Mouse (Mus musculus): ENCODE measurements around the gene Anxa2. TPM values are rescaled to one million over a fixed set of nuclear protein-coding genes. Genes with fewer than 3 reads are reported as not detected.

Gene Anxa2
- total RNA-seq, 2 experiments from 2014 or later, result 12.5 to 17.5 TPM

DNA sequence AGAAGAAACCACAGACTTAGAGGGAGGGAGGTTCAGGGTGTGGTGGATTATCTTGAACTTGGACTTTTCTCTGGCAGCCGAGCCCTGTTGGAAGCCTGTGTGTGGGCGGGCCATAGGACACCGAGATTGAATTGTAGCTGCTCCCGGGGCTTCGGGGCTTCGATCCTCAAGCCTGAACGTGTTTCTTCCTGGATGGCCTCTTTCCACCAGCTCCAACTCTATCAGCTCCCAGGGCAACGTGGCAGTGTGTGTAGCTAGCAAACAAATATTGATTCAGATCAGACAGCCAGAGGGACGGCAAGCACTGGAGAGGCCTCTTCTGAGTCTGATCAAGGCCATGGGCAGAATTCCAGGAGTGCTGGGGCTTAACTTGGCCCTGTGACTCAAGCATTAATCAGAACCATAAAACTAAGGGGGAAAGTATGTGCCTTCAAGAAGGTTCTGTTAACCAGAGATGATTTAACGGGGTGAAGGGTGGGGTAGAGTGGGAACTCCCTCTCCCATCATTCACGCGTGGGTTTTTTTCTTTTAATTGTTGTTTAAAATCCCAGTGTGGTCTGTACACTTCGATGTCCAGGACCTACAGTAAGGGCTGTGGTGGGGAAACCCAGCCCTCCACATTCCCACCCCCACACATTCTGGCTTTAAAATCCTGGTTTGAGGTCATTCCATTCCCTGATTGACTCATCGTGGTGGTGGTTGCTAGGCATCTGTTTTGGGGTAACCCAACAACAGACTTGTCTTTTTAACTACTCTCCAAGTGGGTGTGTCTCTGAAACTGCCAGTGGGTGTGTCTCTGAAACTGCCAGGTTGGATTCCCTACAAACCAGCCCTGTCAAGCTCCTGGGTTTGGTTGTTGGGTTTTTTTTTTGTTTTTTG lies 4.6 kb downstream of the Anxa2 start:
- intact Hi-C loops (cut with DNase I), result no loop called here
- DNase-seq (ENCODE audit: low spot score in 2 of 2), result no peak

DNA sequence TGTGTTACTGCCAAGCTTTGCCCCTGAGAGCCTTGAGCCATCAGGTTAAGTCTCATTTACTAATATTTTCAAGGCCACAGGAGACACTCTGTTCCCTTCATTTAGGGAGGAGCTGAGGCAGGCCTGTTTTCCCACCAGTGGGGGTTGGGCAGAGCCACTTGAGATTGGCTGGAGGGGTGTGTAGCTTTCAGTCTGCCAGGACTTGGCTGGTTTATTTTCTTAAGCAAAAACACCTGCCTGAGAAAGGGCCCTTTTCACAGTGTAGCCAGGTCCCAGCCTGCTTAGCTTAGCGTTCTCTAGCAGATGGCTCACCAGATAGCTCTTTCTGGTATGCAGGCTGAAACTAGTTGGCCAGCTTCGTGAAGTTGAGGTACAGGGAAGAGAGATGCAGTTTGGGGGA lies 5.6 kb downstream of the Anxa2 start:
- no peak for DNase-seq (ENCODE audit: low spot score in 2 of 2)
- intact Hi-C loops (cut with DNase I), result no loop called here

- intact Hi-C loops (cut with DNase I), result no loop called here
- DNase-seq (ENCODE audit: low spot score in 2 of 2), result no peak
Measured at GRCm38 (mm10) chr9:69459876-69460275, 6.5 kb downstream of the Anxa2 start.

DNA sequence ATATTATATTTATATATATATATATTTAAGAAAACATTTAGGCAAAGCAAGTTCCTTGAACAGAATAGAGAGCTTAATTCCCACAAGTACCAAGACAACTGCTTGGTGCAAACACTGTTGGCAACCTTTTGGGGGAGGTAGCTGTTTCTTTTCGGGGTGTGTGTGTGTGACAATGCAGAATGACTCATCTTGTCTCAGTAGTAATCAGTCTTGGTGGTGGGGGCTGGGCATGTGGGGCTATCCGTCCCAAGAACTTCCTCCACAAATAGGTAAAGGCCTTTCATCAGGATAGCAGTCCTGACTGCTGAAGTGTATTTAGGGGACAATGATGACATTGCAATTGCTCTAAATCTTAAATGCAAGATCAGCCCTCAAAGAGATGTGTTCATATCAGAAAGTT lies 9.6 kb downstream of the Anxa2 start:
- intact Hi-C loops (cut with DNase I), result no loop called here
- DNase-seq (ENCODE audit: low spot score in 2 of 2), result no peak

DNA sequence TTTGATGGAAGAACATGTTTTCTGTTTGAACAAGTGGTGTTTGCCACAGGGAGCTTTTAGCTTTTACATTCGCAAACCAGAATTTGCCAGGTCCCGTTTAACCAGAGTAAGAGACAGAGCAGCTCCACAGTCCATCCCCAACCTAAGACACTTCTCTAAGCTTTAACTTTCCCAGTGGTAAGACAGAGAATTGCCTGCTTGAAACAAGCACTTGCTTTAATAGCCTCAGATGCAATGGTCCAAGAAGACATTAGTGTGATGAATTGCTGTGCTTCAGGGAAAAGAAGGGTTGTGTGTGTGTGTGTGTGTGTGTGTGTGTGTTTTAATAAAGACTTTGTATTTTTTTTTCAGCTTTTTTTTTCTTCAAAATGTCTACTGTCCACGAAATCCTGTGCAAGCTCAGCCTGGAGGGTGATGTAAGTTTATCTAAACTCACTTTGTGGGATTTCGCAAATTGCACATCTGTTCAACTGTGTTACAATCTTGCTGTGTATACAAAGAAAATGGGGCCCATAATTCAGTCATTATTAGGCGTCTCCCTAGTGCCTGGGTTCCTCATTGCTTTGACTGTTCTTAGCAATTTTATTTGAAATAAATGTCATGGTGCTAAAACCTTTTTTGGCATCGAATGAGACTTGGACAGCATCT lies 10.8 kb downstream of the Anxa2 start:
- intact Hi-C loops (cut with DNase I), result no loop called here
- DNase-seq (ENCODE audit: low spot score in 2 of 2), result no peak

DNA sequence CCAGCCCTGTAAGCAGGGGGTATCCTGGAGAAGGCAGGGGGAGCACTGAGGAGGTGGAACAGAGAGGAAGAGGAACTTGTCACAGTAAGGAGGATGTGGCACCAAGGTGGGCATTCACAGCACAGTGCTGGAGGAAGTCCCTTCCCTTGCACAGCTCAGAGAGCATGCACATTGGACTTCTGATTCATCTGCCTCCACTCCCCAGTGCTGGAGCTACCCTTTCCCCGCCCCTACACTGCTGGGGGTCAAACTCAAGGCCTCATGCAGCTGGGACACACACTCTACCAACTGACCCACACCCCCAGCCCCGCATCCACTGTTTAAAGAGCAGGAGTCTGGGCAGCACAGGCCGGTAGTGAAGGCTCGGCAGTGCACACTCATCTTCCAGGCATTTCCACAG lies 12.7 kb downstream of the Anxa2 start:
- no peak for DNase-seq (ENCODE audit: low spot score in 2 of 2)
- intact Hi-C loops (cut with DNase I), result no loop called here

- intact Hi-C loops (cut with DNase I), result no loop called here
- no peak for DNase-seq (ENCODE audit: low spot score in 2 of 2)
Measured at GRCm38 (mm10) chr9:69467310-69467939, 14.0 kb downstream of the Anxa2 start.

- intact Hi-C loops (cut with DNase I), result no loop called here
- DNase-seq (ENCODE audit: low spot score in 2 of 2), result no peak
Measured at GRCm38 (mm10) chr9:69468991-69469390, 15.6 kb downstream of the Anxa2 start.

DNA sequence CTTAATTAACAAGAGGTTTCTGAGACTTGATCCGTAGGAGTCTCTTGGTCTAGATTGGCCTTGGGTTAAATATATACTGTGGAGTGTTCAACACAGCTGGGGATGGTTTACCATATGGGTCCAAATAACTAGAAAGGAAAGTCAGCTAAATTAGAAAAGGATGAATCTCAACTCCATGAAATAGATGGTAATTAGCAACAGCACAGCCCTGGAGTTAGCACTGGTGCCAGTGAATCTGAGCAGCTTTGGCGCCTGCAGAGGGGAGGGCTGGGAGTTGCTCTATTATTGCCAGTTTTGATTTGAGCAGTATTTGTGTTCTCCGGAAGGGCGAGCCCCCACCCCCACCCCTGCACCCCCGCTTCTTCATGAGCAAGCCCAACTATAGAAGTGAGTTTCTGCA lies 16.9 kb downstream of the Anxa2 start:
- intact Hi-C loops (cut with DNase I), result no loop called here

DNA sequence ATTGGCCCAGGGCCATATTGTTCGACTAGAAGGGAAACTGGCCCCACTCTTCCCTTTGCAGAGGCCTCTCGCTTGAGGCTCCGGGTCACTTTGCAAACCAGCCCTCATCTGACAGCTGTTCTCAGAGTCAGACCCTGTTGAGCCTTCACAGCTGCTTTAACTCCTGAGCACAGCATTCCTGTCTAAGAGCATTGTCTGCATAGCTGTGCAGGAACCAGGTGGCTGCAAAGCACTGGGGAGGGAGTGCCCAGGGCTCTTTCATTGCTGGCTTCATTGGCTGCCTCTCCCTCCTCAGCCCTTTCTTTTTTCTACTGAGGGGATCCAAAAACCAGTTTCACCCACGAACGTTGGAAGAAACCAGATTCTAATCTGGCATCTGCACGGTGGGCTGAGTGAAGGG lies 17.5 kb downstream of the Anxa2 start:
- no peak for DNase-seq (ENCODE audit: low spot score in 2 of 2)
- intact Hi-C loops (cut with DNase I), result no loop called here

More for the DNA sequence above, 16.9 kb downstream of the Anxa2 start:
- no peak for DNase-seq (ENCODE audit: low spot score in 2 of 2)

DNA sequence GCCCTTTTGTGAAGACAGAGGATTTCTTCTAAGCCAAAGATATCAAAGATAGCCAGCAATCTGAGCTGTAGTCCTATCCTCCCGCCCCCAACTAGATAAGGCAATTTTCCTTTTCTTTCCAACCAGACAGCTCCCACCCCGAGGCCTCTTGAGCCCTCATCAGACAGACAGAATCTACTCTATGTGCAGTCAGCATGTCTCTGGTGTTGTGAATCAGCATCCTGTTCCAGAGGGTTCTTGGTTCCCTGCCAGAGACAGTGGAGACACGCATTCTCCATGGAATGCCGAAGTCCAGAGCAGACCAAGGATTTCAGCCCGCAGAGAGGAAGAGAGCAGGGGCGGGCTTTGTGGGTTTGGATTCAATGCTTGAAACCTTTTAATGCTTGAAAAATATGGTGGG lies 19.3 kb downstream of the Anxa2 start:
- DNase-seq (ENCODE audit: low spot score in 2 of 2), result no peak
- intact Hi-C loops (cut with DNase I), result no loop called here

DNA sequence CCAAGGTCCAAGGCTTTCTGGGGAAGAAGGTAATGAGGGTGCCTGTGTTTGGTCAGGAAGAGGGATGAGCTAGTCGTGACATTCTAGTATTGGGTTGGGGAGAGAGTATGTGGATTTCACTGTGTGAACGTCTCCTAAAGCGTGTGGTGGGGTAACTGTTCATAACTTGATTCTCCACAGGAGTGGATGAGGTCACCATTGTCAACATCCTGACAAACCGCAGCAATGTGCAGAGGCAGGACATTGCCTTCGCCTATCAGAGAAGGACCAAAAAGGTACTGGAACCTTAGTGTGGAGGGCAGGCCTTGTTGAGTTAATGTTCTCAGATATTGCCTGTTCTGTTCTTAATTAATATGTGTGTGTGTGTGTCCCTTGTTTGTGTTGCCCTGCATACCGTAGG lies 22.5 kb downstream of the Anxa2 start:
- DNase-seq (ENCODE audit: low spot score in 2 of 2), result no peak
- intact Hi-C loops (cut with DNase I), result no loop called here

DNA sequence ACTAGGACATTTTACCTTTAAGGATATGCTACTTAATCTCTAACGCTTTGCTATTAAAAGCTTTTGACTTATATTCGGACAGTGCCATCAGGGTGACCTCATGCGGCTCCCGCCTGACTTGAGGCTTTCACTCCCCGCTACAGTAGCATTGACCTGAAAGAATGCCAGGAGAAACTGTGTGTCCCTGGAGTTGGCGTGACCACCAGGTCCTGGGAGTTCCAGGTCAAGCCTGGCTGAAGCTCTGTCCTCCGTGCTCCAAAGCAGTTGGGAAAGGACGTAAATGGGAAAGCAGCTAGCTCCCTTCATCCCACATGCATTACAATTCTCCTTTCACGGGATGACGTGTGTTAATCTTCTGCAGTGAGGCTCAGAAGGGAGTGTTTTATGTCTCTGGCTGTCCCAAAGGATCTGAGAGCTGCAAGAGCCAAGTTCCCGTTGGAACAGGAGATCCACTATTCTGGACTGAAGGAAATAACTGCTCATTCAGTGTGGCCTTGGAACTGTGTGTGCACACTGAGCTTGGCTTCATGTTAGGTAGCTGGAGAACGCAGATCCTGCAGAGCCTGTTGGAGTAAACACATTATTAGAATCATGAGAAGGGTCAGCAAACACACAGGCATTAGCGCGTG lies 23.9 kb downstream of the Anxa2 start:
- no peak for DNase-seq (ENCODE audit: low spot score in 2 of 2)
- intact Hi-C loops (cut with DNase I), result no loop called here

DNA sequence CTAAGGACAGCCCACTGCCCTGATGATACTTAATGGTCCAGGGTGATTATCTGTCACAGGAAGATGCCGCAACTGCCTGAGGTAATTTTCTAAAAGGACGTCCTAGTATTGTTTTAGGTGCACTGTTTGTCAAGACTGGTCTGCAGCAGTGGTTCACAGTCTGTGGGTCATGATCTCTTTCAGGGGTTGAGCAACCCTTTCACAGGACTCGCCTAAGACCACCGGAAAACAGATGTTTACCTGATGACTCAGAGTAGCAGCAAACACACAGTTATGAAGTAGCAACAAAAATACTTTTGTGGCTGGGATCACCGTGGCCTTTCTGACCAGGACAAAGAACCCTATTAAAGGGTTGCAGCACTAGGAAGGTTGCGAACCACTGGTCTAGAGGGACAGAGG lies 24.4 kb downstream of the Anxa2 start:
- intact Hi-C loops (cut with DNase I), result no loop called here
- no peak for DNase-seq (ENCODE audit: low spot score in 2 of 2)

- intact Hi-C loops (cut with DNase I), result loop anchor here (1.0 to 10.0 kb wide), 2 partner anchors 122 to 1466 kb away; no protein-coding TSS in a partner anchor
- peak; percentile 87 to 90 for DNase-seq (ENCODE audit: low spot score in 2 of 2)
Measured at GRCm38 (mm10) chr9:69480344-69480743, 26.9 kb downstream of the Anxa2 start.

GRCm38 (mm10) chr9:69483811-69484210 lies 30.4 kb downstream of the Anxa2 start:
- intact Hi-C loops (cut with DNase I), result loop anchor here (10.0 kb wide), 1 partner anchor 1469 kb away; no protein-coding TSS in a partner anchor
- no peak for DNase-seq (ENCODE audit: low spot score in 2 of 2)

DNA sequence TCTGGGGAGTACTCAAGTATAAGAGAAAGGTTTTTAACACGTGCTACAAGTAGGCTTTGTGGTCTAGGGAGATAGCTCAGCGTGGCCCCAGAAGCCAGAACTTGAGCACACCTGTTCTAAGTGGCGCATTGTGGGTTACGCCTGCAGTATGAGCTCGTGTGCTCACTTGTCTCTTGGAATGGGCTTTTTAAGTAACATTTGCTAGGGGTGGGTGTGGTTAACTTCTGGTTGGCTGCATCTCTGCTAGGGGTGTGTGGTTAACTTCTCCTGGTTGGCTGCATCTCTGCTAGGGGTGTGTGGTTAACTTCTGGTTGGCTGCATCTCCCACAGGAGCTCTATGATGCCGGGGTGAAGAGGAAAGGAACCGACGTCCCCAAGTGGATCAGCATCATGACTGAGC lies 32.7 kb downstream of the Anxa2 start:
- DNase-seq (ENCODE audit: low spot score in 2 of 2), result no peak
- intact Hi-C loops (cut with DNase I), result loop anchor here (10.0 kb wide), 1 partner anchor 1471 kb away; no protein-coding TSS in a partner anchor

- DNase-seq (ENCODE audit: low spot score in 2 of 2), result no peak
- intact Hi-C loops (cut with DNase I), result loop anchor here (10.0 kb wide), 1 partner anchor 1474 kb away; no protein-coding TSS in a partner anchor
Measured at GRCm38 (mm10) chr9:69488510-69488909, 35.1 kb downstream of the Anxa2 start.

GRCm38 (mm10) chr9:69488972-69489371 lies 35.6 kb downstream of the Anxa2 start:
- DNase-seq (ENCODE audit: low spot score in 2 of 2), result peak in 1 of 2 experiments; percentile 13
- intact Hi-C loops (cut with DNase I), result loop anchor here (10.0 kb wide), 1 partner anchor 1474 kb away; no protein-coding TSS in a partner anchor

DNA sequence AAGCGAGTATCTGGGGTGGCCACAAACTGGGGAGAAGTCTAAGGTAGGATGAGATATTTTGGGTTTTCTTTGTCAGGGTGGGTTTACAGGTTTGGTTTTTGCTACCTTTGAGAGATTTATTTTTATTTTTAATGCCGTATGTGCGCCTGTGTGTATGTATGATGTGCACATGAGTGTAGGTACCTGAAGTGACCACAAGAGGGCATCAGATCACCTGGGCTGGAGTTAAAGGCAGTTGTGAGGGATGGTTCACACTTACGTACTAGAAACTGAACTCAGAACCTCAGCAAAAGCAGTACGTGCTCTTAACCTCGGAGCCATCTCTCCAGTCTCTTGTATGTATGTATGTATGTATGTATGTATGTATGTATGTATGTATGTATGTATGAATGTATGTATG lies 39.4 kb downstream of the Anxa2 start:
- DNase-seq (ENCODE audit: low spot score in 2 of 2), result no peak
- intact Hi-C loops (cut with DNase I), result no loop called here
